Mouse (Mus musculus) ES-Bruce4 (cell line): ENCODE measurements at regions not wholly inside any gene's neighbourhood (a gene's known extent, or its start where the extent isn't known, plus 50 kb on each side); places are given as distances from the start of the nearest gene placed in this dataset.

Experiments used
- CTCF ChIP-seq: IDR thresholded peaks from one replicate; pipeline ENCODE4 v1.8.1; 2011; ENCODE audit warnings: low read depth, low read length
- EP300 ChIP-seq: IDR thresholded peaks from 2 replicates; pipeline ENCODE4 v1.6.1; 2011; ENCODE audit warnings: low read depth, low read length; ENCODE audit not compliant: insufficient read depth
- POLR2A ChIP-seq: IDR thresholded peaks from one replicate; pipeline ENCODE4 v1.8.1; 2011; ENCODE audit warnings: low read length; ENCODE audit not compliant: insufficient read depth

DNA sequence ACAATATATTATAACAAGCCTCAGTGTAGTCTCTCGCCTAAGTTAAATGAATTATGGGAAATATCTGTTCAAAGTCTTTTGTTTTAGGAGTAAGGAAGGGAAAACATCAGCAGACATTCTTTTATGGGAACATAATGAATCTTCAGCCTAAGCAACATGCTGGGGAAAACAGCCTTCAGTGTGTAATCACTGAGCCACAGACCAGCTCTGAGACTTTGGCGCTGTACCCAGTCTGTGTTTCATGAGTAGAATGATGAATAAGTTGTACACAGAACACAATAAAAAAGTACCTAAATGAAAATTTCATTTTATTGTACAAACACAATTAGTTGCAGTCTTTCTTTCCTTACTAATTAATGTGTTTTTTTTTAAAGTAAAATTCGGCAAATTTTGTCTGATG is 1774.8 kb upstream of the Pcdh20 start:
- TF ChIP-seq POLR2A, result no peak
- no peak for TF ChIP-seq CTCF
- no peak for TF ChIP-seq EP300
